Mouse (Mus musculus): ENCODE data around the gene Zbtb9.
"Not testable (repeated sequence)": the region's sequence is repeated elsewhere in the genome, so short reads cannot be mapped to it uniquely, and the experiment has no call there.

The Zbtb9 gene

GRCm38 (mm10) chr17:26972703-26973574, at the start of gene Zbtb9:
TSS of gene Zbtb9 (plus strand) at chr17:26973167.
- DNase-seq (ENCODE audit: low read depth, low spot score), result peak; percentile 98

- not testable (repeated sequence) for DNase-seq (ENCODE audit: low read depth, low spot score)
Observed at GRCm38 (mm10) chr17:26925414-26925813, 47.6 kb upstream of the Zbtb9 start.

- DNase-seq (ENCODE audit: low read depth, low spot score), result peak; percentile 43
Observed at GRCm38 (mm10) chr17:26931795-26932194, 41.2 kb upstream of the Zbtb9 start.

GRCm38 (mm10) chr17:26932839-26933398, 40.0 kb upstream of the Zbtb9 start, which contains the start of gene Phf1:
TSS of gene Phf1 (plus strand) at chr17:26933052.
- peak; percentile 96 for DNase-seq (ENCODE audit: low read depth, low spot score)

GRCm38 (mm10) chr17:26933419-26933818, 39.5 kb upstream of the Zbtb9 start:
- no peak for DNase-seq (ENCODE audit: low read depth, low spot score)

DNA sequence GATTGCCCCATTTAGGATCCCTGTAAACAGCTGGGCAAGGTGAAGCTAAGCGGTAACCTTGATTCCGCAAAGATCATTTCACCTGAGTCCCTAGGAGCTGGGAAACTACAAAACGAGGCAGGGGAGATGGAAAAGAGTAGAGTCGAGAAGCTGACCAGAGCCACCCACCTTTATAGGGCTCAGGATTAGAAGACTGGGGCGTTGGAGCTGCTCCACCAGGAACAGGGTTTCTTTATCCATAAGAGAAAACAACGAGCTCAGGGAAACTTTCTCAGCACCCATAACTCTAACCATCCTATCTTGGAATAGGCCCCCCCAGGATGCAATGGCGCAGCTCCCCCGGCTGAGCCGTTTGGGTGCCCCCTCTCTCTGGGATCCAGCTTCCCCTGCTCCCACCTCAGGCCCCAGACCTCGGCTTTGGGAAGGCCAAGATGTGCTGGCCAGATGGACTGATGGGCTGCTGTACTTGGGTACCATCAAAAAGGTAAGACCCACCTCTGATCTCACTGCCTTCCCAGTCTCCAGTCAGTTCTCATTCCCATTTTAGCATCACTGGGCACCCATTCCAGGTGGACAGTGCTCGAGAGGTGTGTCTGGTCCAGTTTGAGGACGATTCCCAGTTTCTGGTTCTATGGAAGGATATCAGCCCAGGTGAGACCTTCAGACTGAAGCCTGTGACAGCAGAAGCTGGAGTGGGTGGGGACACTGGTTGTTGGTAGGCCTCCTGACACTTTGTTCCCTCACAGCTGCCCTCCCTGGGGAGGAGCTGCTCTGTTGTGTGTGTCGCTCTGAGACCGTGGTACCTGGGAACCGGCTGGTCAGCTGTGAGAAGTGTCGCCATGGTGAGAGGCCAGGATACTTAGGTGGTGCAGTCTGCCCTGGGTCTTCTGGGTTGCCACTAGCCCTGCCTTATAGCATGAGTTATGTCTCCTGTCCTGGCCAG, 38.8 kb upstream of the Zbtb9 start:
- no peak for DNase-seq (ENCODE audit: low read depth, low spot score)

DNA sequence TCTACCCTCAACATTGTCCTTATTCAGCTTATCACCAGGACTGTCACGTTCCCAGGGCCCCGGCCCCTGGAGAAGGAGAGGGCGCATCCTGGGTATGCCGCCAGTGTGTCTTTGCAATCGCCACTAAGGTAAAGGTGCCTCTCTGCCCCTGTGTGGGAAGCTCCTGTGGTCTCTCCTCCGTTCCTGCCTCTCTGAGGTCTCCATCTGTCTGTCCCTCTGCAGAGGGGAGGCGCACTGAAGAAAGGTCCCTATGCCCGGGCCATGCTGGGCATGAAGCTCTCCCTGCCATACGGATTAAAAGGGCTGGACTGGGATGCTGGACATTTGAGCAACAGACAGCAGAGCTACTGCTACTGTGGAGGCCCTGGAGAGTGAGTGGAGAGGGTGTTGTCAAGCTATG, 37.9 kb upstream of the Zbtb9 start:
- DNase-seq (ENCODE audit: low read depth, low spot score), result no peak

GRCm38 (mm10) chr17:26936453-26936852, 36.5 kb upstream of the Zbtb9 start:
- no peak for DNase-seq (ENCODE audit: low read depth, low spot score)

DNA sequence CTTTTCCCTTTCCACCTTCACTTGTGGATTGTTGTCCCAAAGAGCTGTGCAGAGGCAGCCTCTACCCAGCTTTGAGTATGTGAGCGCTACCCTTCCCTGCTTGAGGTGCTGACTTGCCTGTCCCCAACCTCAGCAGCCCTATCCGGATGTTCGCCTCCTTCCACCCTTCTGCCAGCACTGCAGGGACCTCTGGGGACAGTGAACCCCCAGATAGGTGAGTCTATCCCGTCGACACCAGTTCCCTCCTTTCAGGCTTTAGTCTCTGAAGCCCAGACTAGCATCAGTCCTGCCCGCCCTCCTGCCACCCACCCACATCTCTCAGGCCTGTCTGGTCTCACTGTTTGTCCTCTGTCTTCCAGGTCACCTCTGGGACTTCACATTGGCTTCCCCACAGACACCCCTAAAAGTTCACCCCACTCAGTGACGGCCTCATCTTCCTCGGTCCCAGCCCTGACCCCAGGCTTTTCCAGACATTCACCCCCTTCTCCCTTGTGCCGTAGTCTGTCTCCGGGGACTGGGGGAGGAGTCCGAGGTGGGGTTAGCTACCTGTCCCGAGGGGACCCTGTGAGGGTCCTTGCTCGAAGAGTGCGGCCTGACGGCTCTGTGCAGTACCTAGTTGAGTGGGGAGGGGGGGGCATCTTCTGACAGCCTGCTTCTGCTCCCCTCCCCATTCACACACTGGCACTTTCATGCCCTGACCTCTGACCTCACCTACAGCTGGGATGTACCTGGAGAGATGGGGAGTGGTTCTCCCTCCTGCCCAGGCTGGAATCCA, 35.9 kb upstream of the Zbtb9 start:
- DNase-seq (ENCODE audit: low read depth, low spot score), result no peak

GRCm38 (mm10) chr17:26937883-26938695, 34.9 kb upstream of the Zbtb9 start:
- no peak for DNase-seq (ENCODE audit: low read depth, low spot score)

GRCm38 (mm10) chr17:26938731-26939130, 34.2 kb upstream of the Zbtb9 start:
- no peak for DNase-seq (ENCODE audit: low read depth, low spot score)

DNA sequence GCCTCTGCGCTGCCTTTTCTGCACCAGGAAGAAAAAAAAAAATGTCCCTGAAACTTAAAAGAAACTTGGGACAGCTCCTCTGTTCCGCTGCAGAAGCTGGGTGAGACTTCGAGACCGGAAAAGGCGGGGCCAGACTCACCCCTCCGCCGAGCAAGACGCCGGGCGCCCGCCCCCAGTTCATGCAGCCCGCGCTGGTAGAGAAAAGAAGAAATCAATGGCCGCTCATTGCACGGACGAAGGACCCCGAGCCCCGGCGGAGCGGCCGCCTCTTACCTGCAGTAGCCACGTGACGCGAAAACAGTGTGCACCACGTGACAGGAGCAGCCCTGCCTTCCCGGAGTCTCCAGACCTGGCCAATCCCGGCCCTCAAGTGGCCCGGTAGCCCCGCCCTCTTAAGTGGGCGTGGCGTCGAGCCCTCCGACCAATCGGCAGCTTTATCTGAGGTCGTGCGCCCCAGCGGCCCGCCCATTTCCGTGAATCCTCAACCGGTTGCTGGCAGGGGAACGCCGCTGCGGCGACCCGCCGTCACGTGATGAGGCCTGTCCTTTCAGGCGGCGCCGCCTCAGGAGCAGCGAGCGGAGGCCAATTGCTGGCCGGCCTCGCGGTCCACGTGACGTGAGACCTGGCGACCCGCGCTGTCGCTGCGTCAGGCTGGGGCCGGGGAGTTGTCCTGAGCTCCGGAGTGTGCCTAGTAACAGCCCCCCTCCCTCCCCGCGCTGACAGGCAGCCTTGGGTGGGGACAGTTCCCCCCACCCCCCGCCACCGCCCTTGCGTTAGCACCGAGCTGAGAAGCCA, 33.6 kb upstream of the Zbtb9 start, which contains the start of gene Cuta:
Gene Cuta (minus strand): TSS at position 392 of the 795 bp plus-strand sequence.
- peak; percentile 100 for DNase-seq (ENCODE audit: low read depth, low spot score)

DNA sequence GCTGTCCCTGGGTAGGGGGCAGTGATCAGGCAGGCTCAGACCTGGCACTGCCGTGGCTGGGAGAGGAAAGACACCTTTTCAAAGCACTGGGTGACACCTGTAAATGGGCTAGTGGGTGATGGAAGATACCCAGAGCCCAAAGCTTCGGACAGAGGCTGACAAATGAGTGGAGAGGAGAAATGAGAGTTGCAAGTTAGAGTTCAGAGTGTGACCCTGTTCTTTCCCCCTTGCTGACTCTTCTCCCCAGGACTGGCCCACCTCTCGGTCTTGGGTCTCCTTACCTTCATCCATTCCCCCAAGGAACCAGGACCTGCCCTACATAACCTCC, 33.0 kb upstream of the Zbtb9 start:
- DNase-seq (ENCODE audit: low read depth, low spot score), result no peak

GRCm38 (mm10) chr17:26941031-26941789, 31.8 kb upstream of the Zbtb9 start, which contains the start of gene Syngap1:
TSS of gene Syngap1 (plus strand) at chr17:26941253.
- no peak for DNase-seq (ENCODE audit: low read depth, low spot score)

DNA sequence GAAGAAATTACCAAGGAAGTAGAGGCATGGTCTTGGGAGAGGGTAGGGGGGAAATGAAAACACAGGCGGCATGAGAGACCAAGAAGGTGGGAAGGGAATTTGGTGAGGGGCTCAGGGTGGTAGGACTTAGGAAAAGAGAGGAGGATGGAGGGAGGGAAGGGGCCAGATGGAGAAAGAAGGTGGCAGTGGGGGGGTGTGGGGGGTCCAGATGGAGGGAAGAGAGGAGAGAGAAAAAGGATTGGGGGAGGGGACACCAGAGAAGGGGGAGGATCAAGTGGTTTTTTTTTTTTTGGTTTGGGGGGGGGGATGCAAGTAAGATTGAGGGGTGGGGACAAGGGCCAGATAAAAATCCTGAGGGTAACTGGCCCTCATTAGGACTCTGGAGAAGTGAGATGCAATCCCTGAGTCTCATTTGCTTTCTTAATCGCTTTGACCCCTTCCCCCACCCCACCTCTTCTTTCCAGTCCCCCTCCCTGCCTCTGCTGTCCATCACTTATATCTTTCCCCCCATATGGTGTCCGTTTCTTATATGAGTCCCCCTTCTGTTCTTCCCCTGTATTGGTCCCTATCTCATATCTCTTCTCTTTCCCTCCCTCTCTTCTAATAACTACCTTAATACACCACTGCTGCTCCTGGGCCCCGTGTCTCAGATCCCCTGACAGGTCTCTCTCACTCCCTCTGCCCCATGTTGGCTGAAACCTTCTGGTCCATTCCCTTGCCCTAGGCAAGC, 31.0 kb upstream of the Zbtb9 start:
- no peak for DNase-seq (ENCODE audit: low read depth, low spot score)

DNA sequence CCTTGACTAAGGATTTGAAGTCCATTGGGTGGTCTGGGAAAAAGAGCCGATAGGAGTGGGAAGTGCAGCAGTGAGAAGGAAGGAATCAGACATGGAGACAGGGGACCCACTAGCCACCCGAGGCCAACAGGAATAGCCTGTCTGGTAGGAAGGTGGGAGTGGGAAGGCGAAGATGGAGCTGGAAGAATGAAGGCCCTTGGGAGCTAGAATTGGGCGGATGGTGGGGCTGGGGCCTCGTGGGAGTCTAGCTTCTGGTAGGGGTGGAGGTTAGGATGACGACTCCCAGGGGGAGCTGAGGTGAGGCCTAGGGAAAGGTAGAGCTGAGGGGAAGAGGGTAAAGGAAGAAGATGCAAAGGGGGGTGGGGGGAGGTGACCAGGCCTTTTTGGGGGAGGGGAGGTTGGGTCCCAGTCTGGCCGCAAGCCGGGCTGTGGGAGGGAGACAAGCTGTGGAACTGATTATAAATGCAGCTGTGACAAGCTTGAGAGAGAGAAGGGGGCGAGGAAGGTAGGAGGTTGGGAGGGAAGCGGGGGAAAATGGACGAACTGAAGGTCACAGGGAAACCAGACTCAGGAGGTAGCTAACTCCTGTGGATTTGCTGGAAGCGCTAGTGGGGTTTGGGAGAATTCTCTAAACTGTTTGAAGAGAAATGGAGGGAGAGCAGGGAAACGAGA, 27.0 kb upstream of the Zbtb9 start:
- no peak for DNase-seq (ENCODE audit: low read depth, low spot score)

DNA sequence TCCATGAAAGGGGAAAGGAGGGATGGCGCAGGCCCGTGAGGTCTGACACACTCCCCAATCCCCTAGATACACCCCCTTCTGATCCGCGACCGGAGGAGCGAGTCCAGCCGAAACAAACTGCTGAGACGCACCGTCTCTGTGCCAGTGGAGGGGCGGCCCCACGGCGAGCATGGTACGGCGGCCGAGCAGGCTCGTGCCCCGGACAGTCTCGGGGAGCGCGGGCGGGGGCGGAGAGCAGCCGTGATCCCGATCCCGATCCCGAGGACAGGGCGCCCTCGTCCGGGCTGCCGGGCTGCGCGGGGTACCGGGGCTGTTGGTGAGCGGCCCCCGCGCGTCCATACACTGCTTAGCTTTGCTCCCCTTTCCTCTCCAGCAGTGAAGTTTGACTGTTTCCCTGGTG, 26.4 kb upstream of the Zbtb9 start:
- DNase-seq (ENCODE audit: low read depth, low spot score), result peak; percentile 33
